In the genomic region with DNA sequence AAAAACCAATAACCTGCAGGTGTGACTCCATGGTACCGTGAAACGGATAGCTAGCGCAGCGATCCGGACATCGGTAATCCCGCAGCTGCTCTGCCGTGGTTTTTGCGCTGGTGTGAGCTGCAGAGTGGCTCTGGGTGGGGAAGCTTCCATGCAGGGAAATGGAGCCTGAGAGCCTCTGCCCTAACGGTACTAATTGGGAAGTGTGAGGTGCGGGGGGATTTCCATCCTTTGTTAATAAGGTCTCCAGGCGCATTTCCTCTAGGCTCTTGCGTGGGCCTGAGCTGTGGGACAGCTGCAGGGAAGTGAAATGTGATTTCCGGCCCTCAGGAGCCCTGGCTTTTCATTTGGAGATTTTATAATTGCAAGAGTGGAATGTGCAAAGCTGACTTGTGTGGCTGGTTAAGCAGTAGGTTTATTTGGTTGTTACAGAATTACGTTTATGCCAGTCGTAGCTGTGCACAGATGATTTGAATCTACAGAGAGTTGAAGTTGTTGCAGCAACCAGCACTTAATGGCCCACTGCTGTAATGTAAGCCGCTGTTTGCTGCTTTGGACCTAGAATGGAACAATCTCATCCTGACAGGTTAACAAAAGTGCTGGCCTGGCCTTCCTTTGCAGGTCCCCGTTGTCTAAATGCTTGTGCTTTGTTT, we compare ENCODE assay signal across 9 mouse cellular contexts. TPM values are rescaled to one million over a fixed set of nuclear protein-coding genes. Genes with fewer than 3 reads are reported as not detected.
A peak's percentile ranks its signal among the peaks of the same experiment; 100 is the strongest.
DNase-seq lines count a peak whose midpoint lies in the region; ATAC-seq and TF ChIP-seq lines count a peak whose summit lies in the region.
"Had no signal": no experiment of that assay in that cellular context is flagged by ENCODE, and none has a peak within 500 bp of the region (broad histone marks: within the 10 kb centered on the region; RNA-seq: fewer than 3 reads in every experiment).

No protein-coding gene starts in this region.

- no peak overlapping the region for H3K4me3 ChIP-seq in heart, embryonic 12.5 days
- peak overlapping the region; percentile 52 for H3K4me3 ChIP-seq in E14TG2a.4 (replicated peaks; ENCODE audit: low read length)
- H3K4me3 ChIP-seq in embryonic facial prominence, embryonic 13.5 days: no peak overlapping the region
- H3K4me3 ChIP-seq in kidney, postnatal 0 days (replicated peaks; ENCODE audit: low read depth, low read length): no peak overlapping the region

- WGBS in heart, embryonic 12.5 days: 86% methylated on average over 18 of the region's 18 CpGs
- 73% methylated on average over 18 of the region's 18 CpGs for WGBS in embryonic facial prominence, embryonic 13.5 days
- 69% methylated on average over 18 of the region's 18 CpGs for WGBS in kidney, postnatal 0 days

- no peaks in the 10 kb centered on the region for H3K9me3 ChIP-seq in heart, embryonic 12.5 days (replicated peaks)
- peaks cover 3% of the 10 kb centered on the region for H3K9me3 ChIP-seq in E14TG2a.4 (ENCODE audit: low read length)
- H3K9me3 ChIP-seq in embryonic facial prominence, embryonic 13.5 days: no peaks in the 10 kb centered on the region
- H3K9me3 ChIP-seq in kidney, postnatal 0 days (replicated peaks; ENCODE audit: low read length): no peaks in the 10 kb centered on the region
- H3K9me3 ChIP-seq: G1E had no signal

- no peak for ATAC-seq in heart, embryonic 12.5 days (ENCODE audit: insufficient number of reproducible peaks, low FRiP score)
- no peak for ATAC-seq in embryonic facial prominence, embryonic 13.5 days (ENCODE audit: insufficient number of reproducible peaks, insufficient read depth, low FRiP score, low TSS enrichment, low read depth)
- no peak for ATAC-seq in kidney, postnatal 0 days (replicated peaks; ENCODE audit: low FRiP score, low read depth)
- no peak for ATAC-seq in megakaryocyte-erythroid progenitor cell, adult 5-6 weeks (replicated peaks; ENCODE audit: low FRiP score, low TSS enrichment, poor library complexity, severe bottlenecking)

- no peak for TF ChIP-seq CTCF in E14TG2a.4 (conservative IDR thresholded peaks at IDR 0.05; ENCODE audit: low read length)
- TF ChIP-seq CTCF in kidney, postnatal 0 days (IDR thresholded peaks at IDR 0.05; ENCODE audit: low read depth): no peak

- H3K27ac ChIP-seq in heart, embryonic 12.5 days (ENCODE audit: poor library complexity, severe bottlenecking): no peak overlapping the region
- peak overlapping the region; percentile 33; the same call in 1 of the 2 replicates for H3K27ac ChIP-seq in embryonic facial prominence, embryonic 13.5 days
- H3K27ac ChIP-seq in kidney, postnatal 0 days: peak overlapping the region; percentile 44; the same call in 1 of the 2 replicates

- no peaks in the 10 kb centered on the region for H3K27me3 ChIP-seq in heart, embryonic 12.5 days (replicated peaks)
- H3K27me3 ChIP-seq in E14TG2a.4 (ENCODE audit: insufficient read depth, low read length): no peaks in the 10 kb centered on the region
- no peaks in the 10 kb centered on the region for H3K27me3 ChIP-seq in embryonic facial prominence, embryonic 13.5 days
- no peaks in the 10 kb centered on the region for H3K27me3 ChIP-seq in kidney, postnatal 0 days (ENCODE audit: insufficient read depth, low read length)

- no peak overlapping the region for H3K9ac ChIP-seq in heart, embryonic 12.5 days
- H3K9ac ChIP-seq in embryonic facial prominence, embryonic 13.5 days: no peak overlapping the region
- no peak overlapping the region for H3K9ac ChIP-seq in kidney, postnatal 0 days (ENCODE audit: low read depth, low read length)

- DNase-seq in heart, adult 8-10 months (ENCODE audit: low spot score): peak; percentile 62
- peak; percentile 36 for DNase-seq in kidney, postnatal 0 days (ENCODE audit: low spot score)
- DNase-seq in thymus, postnatal 0 days (ENCODE audit: low spot score): no peak
- no peak for DNase-seq in cerebellum, adult 9-10 months

- no peaks in the 10 kb centered on the region for H3K4me1 ChIP-seq in heart, embryonic 12.5 days (replicated peaks)
- peaks cover 45% of the 10 kb centered on the region for H3K4me1 ChIP-seq in E14TG2a.4 (replicated peaks; ENCODE audit: low read depth, low read length)
- no peaks in the 10 kb centered on the region for H3K4me1 ChIP-seq in embryonic facial prominence, embryonic 13.5 days
- no peaks in the 10 kb centered on the region for H3K4me1 ChIP-seq in kidney, postnatal 0 days (replicated peaks; ENCODE audit: insufficient read depth, low read length)

- H3K36me3 ChIP-seq in heart, embryonic 12.5 days: peaks cover 6% of the 10 kb centered on the region
- peaks cover 25% of the 10 kb centered on the region for H3K36me3 ChIP-seq in E14TG2a.4 (ENCODE audit: insufficient read depth, low read length)
- H3K36me3 ChIP-seq in embryonic facial prominence, embryonic 13.5 days: peaks cover 9% of the 10 kb centered on the region; the same call in 1 of the 2 replicates
- H3K36me3 ChIP-seq in kidney, postnatal 0 days (ENCODE audit: insufficient read depth, low read length): no peaks in the 10 kb centered on the region

- H3K4me2 ChIP-seq in heart, embryonic 12.5 days: no peak overlapping the region
- no peak overlapping the region for H3K4me2 ChIP-seq in embryonic facial prominence, embryonic 13.5 days
- H3K4me2 ChIP-seq in kidney, postnatal 0 days (ENCODE audit: low read length): no peak overlapping the region

RNA-seq across cellular contexts. Expression of a gene that starts 19.0 kb away (rescaled TPM):
- total RNA-seq in heart, adult 8-10 months (2022): 10 to 100 TPM in 1 of 4 experiments, 1 to 10 TPM in 3; 8.4 to 10.9 (median 9.3) TPM
- polyA plus RNA-seq in heart, embryonic 12.5 days (2016; fragmentation: Nextera tagmentation; extraction: Ambion mirVana): 11.6 and 12.7 TPM in 2 replicates
- 16.8 and 18.8 TPM in 2 replicates for polyA plus RNA-seq in embryonic facial prominence, embryonic 13.5 days (2015; fragmentation: Nextera tagmentation; extraction: Ambion mirVana)
- polyA plus RNA-seq in kidney, postnatal 0 days (2015; fragmentation: Nextera tagmentation; extraction: Ambion mirVana): 12.9 TPM in 2 replicates
- polyA plus RNA-seq in thymus, postnatal 0 days (2015; fragmentation: Nextera tagmentation; extraction: Ambion mirVana): 18.2 and 18.9 TPM in 2 replicates
- total RNA-seq in megakaryocyte-erythroid progenitor cell, adult 5-6 weeks (2014; fragmentation: Nextera tagmentation): 29.6 and 36.6 TPM in 2 replicates
- total RNA-seq in megakaryocyte-erythroid progenitor cell, adult 5-6 weeks (2017): 24.5 and 28.1 TPM in 2 replicates

RNA-seq across cellular contexts. Expression of a gene that starts 22.4 kb away (rescaled TPM):
- total RNA-seq in heart, adult 8-10 months (2022): 10 to 100 TPM; 10.3 to 14.4 (median 12.2) TPM
- polyA plus RNA-seq in heart, embryonic 12.5 days (2016; fragmentation: Nextera tagmentation; extraction: Ambion mirVana): 12.1 and 12.2 TPM in 2 replicates
- polyA plus RNA-seq in embryonic facial prominence, embryonic 13.5 days (2015; fragmentation: Nextera tagmentation; extraction: Ambion mirVana): 13.0 and 15.5 TPM in 2 replicates
- polyA plus RNA-seq in kidney, postnatal 0 days (2015; fragmentation: Nextera tagmentation; extraction: Ambion mirVana): 15.0 and 18.1 TPM in 2 replicates
- 16.0 and 16.2 TPM in 2 replicates for polyA plus RNA-seq in thymus, postnatal 0 days (2015; fragmentation: Nextera tagmentation; extraction: Ambion mirVana)
- 31.6 and 45.5 TPM in 2 replicates for total RNA-seq in megakaryocyte-erythroid progenitor cell, adult 5-6 weeks (2014; fragmentation: Nextera tagmentation)
- 40.3 and 47.5 TPM in 2 replicates for total RNA-seq in megakaryocyte-erythroid progenitor cell, adult 5-6 weeks (2017)

Comparison
In these comparisons a context has a peak if more than half of its experiments do, and no peak if none do; other contexts are left out.
1. DNase-seq: peak in heart, adult 8-10 months (single experiment) and kidney, postnatal 0 days (single experiment); none in thymus, postnatal 0 days (single experiment) and cerebellum, adult 9-10 months (single experiment).